Mouse (Mus musculus) intestine, embryonic 14.5 days (tissue): ENCODE measurements at regions not wholly inside any gene's neighbourhood (a gene's known extent, or its start where the extent isn't known, plus 50 kb on each side); places are given as distances from the start of the nearest gene placed in this dataset.

Experiments used
- ATAC-seq: fragments of 200-750 bp; cut with Nextera tagmentation; replicated peaks from 2 replicates; pipeline ENCODE4 v1.8.0; 2017; ENCODE audit warnings: low read depth, moderate number of reproducible peaks, moderate TSS enrichment, moderate library complexity; ENCODE audit not compliant: low FRiP score, low TSS enrichment
- DNase-seq: peaks from one replicate; pipeline ENCODE4 v3.0.0-alpha.2; 2018; ENCODE audit warnings: low spot score
- H3K27ac ChIP-seq: fragments of 300-500 bp; sonication (generic); 2 replicates; pipeline ENCODE4 v1.5.1; 2014; ENCODE audit warnings: low read depth, mild to moderate bottlenecking, control low read depth
- H3K27me3 ChIP-seq: fragments of 300-500 bp; sonication (generic); replicated peaks from 2 replicates; pipeline ENCODE4 v1.6.1; 2014; ENCODE audit warnings: low read length, control low read depth; ENCODE audit not compliant: control insufficient read depth, insufficient read depth
- H3K36me3 ChIP-seq: fragments of 300-500 bp; sonication (generic); 2 replicates; pipeline ENCODE4 v1.6.1; 2014; ENCODE audit warnings: low read length, control low read depth; ENCODE audit not compliant: control insufficient read depth, insufficient read depth
- H3K4me1 ChIP-seq: fragments of 300-500 bp; sonication (generic); replicated peaks from 2 replicates; pipeline ENCODE4 v1.6.1; 2014; ENCODE audit warnings: low read length, control low read depth, mixed read lengths; ENCODE audit not compliant: control insufficient read depth, insufficient read depth
- H3K4me2 ChIP-seq: fragments of 300-500 bp; sonication (generic); 2 replicates; pipeline ENCODE4 v1.6.1; 2014; ENCODE audit warnings: low read length
- H3K4me3 ChIP-seq: fragments of 300-500 bp; sonication (generic); 2 replicates; pipeline ENCODE4 v1.5.1; 2014; ENCODE audit warnings: low read depth, low read length, control low read depth, mixed read lengths
- H3K9ac ChIP-seq: fragments of 300-500 bp; sonication (generic); 2 replicates; pipeline ENCODE4 v1.6.1; 2014; ENCODE audit warnings: mild to moderate bottlenecking, low read length
- H3K9me3 ChIP-seq: fragments of 300-500 bp; sonication (generic); 2 replicates; pipeline ENCODE4 v1.6.1; 2016; ENCODE audit warnings: low read length, control low read depth; ENCODE audit not compliant: control insufficient read depth
- WGBS: fragments of 180-500 bp; shearing (Covaris S2); extraction: QIAGEN DNeasy Blood & Tissue Kit; methylation state at CpG from one replicate; pipeline ENCODE4 v1.1.7; 2014; 5-methylcytosine and 5-hydroxymethylcytosine counted together

DNA sequence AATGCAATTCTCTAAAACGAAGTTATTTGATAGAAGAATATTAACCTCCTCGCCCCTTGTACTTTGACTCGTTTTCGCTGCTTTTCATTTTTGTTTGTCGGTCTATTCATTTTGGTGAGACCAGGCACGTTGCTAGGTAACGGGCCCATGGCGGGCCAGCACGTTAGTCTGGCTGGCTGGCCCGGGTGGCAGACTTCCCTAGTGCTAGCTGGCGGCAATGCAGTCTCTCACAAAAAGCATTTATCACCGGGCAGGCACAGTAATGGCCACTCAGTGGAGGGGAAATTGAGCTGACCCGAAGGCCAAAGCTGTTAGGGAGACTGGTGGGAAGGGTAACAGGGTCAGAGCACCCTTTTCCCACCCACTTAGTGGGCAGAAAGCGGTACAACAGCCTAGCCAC, 163.7 kb downstream of the Gm12689 start:
- WGBS = 6% methylated on average over 14 of the region's 14 CpGs
- Histone ChIP-seq H3K27ac (no peak overlapping the region), H3K4me2 (peak overlapping the region; percentile 25), H3K4me3 (no peak overlapping the region), H3K27me3 (0 out of 2 replicates have a peak, but pooled peaks cover 3% of the 10 kb centered on the region), H3K9me3 (no peaks in the 10 kb centered on the region), H3K4me1 (0 out of 2 replicates have a peak, but pooled peaks cover 3% of the 10 kb centered on the region), H3K9ac (no peak overlapping the region), H3K36me3 (no peaks in the 10 kb centered on the region)
- peak; percentile 60 for DNase-seq
- ATAC-seq = no peak

DNA sequence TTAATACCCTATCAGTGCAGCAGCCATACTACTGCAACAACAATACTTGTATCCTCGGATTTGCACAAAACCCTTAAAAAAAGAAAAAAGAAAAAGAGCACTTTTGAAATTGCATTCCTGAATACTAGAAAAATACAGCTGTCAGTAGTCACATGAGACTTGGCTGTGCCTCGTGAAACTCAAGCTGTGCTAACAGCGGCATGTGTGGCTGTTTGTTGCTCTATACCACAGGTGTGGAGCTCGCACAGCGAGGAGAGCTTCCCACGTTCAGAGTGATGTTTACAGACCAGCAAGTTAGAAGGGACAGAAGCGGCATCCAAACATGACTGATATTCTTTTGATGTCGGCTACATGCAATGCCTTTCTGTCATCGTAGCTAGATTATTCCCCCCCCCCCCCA, 169.8 kb downstream of the Gm12689 start:
- no peaks in the 10 kb centered on the region for H3K36me3 ChIP-seq
- DNase-seq = no peak
- H3K27ac ChIP-seq = no peak overlapping the region
- no peaks in the 10 kb centered on the region for H3K27me3 ChIP-seq
- no peaks in the 10 kb centered on the region for H3K9me3 ChIP-seq
- no peak overlapping the region for H3K9ac ChIP-seq
- 74% methylated on average over 9 of the region's 9 CpGs for WGBS
- no peaks in the 10 kb centered on the region for H3K4me1 ChIP-seq
- H3K4me2 ChIP-seq = no peak overlapping the region
- no peak overlapping the region for H3K4me3 ChIP-seq
- ATAC-seq = no peak

DNA sequence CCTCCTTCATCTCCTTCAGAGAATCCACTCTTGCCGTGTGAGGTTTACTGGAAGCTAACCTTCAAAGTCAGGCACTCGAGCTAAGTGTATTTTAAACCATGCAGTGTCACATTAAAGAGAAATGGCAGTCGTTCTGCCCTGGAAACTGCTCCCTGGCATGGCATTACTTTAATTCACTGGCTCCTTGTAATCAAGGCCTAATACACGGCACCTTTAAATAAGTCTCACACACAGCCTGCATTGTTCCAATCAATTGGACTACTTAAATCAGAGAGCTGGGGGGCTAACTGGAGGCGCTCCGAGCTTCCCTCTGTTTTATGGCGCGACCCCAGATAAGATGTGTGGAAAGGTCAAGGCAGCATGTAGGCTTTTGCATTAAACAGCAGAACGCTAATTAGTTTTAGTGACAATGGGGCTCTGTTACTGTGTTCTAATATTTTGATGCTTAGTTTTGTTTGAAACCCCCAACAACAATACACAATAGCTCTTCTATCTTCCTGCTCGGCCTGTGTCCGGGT, 180.1 kb downstream of the Gm12689 start:
- H3K4me1 ChIP-seq = no peaks in the 10 kb centered on the region
- no peak overlapping the region for H3K4me2 ChIP-seq
- H3K36me3 ChIP-seq = no peaks in the 10 kb centered on the region
- WGBS = 42% methylated on average over 11 of the region's 11 CpGs
- DNase-seq (no peak), ATAC-seq (no peak)
- no peaks in the 10 kb centered on the region for H3K9me3 ChIP-seq
- no peak overlapping the region for H3K4me3 ChIP-seq
- no peak overlapping the region for H3K9ac ChIP-seq
- H3K27ac ChIP-seq = no peak overlapping the region
- H3K27me3 ChIP-seq = no peaks in the 10 kb centered on the region

DNA sequence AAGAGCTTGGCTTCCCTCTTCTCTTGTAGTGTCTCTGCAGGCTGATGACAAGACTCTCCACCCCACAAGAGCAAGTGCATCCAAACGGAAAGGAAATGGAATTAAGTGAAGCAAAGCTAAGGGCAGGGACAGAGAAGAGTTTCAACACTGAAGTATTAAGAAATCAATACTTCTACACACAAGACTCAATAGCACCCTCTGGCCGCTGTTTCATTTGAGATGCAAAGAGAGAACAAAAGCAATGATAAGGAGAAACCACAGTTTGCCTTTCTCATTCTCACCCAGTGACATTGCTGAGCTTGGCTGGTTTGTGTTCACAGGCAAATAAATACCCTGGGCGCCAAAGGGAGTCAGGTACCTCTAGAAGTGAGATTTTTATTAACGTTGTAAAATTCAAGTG, 171.8 kb upstream of the Foxd3 start:
- Histone ChIP-seq H3K27me3 (no peaks in the 10 kb centered on the region), H3K4me1 (no peaks in the 10 kb centered on the region), H3K36me3 (no peaks in the 10 kb centered on the region), H3K27ac (no peak overlapping the region), H3K4me2 (no peak overlapping the region), H3K9me3 (no peaks in the 10 kb centered on the region), H3K4me3 (no peak overlapping the region), H3K9ac (no peak overlapping the region)
- 58% methylated on average over 4 of the region's 4 CpGs for WGBS
- DNase-seq = no peak
- no peak for ATAC-seq

DNA sequence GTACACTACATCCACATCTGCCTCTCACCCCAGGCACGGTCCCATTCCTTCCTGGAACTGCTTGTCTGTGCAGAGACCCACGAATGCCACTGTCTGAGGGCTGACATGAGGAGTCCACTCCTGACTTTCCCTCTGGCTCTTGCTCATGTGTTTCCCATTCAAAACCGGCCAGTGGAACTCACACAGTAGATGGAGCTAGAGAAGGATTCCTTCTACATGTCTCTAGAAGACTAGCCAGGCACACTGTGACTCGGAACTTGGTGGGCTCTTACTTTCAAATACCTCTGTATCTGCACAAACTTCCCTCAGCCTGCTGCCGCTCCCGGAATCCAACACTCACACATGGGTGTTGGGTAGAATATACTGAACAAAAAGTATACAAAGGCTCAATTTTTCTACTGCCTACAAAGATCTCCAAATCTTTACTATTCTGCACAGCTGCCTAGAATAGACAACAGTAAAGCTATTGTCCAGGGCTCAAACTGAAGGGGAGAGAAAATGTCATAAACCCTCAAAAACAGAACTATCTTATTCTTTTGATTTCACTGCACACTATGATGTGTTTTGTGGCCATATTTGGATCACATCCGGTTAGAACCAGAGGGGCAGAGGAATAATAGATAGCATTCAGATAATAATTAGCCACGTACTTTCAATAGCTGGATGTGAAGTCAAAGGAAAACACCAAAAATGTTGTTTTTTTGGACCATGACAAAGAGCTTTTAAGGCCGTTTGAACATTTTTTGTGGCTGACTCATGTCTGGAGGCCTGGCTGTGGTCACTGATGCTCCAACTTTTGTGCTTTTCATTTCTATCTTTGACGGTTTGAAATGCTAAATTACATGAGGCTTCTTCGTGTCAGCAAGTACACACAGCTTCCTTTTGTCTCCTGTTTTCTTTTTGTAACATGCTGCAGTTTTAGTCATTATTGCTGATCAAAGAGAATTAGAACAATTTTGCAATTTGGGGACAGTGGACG, 164.3 kb upstream of the Foxd3 start:
- WGBS = 74% methylated on average over 12 of the region's 12 CpGs
- H3K9ac ChIP-seq = no peak overlapping the region
- no peak overlapping the region for H3K4me2 ChIP-seq
- DNase-seq (no peak), ATAC-seq (no peak)
- no peaks in the 10 kb centered on the region for H3K9me3 ChIP-seq
- no peaks in the 10 kb centered on the region for H3K4me1 ChIP-seq
- no peak overlapping the region for H3K4me3 ChIP-seq
- no peaks in the 10 kb centered on the region for H3K36me3 ChIP-seq
- no peaks in the 10 kb centered on the region for H3K27me3 ChIP-seq
- H3K27ac ChIP-seq = no peak overlapping the region

DNA sequence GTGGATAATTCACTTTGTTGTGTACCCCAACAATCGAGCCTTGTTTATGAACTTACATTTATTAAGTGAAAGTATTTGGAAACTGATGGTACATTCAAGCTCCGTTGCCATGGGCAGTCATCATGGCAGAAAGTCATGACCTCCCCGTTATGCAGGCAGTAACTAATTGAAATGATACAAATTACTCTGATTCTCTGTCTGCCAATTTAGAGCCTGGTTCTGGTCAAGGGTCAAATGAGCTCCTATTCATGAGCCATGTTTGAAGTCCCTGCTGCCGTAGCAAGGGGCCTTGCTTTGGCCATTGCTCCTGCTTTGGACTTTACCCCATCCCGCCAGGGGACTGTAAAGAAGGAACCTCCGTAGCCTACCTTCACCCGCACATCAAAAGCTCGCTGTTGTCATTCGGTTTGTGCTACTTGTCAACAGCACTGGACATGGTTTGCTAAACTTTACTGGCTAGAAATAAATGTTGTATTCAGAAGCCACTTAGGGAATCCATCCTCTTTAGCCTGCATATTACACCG, 152.8 kb upstream of the Foxd3 start:
- H3K9me3 ChIP-seq = no peaks in the 10 kb centered on the region
- H3K4me3 ChIP-seq = no peak overlapping the region
- H3K27me3 ChIP-seq = no peaks in the 10 kb centered on the region
- 0 out of 2 replicates have a peak, but pooled peaks have one; percentile 40 for ATAC-seq
- DNase-seq = no peak
- no peak overlapping the region for H3K27ac ChIP-seq
- 68% methylated on average over 10 of the region's 10 CpGs for WGBS
- H3K9ac ChIP-seq = no peak overlapping the region
- H3K4me2 ChIP-seq = peak overlapping the region; percentile 20
- H3K4me1 ChIP-seq = no peaks in the 10 kb centered on the region
- H3K36me3 ChIP-seq = no peaks in the 10 kb centered on the region

DNA sequence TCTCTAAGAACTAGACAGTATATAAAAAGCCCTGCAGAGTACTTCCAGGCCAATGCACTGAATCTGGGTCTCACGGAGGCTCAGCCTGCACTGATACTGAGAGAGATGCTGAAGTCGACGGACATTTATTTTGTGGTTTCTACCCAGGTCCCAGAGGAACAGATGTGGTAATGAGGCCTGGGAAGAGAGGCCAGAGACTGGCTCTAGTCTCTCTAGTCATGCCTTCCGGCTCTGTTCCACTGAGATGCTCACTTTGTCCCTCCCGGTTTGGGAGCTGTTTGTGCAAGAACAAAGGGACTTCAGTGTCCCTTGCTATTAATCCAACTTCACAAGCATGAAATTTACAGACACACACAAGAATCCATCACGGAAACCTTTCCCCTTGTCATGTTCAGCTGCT, 144.1 kb upstream of the Foxd3 start:
- no peak for DNase-seq
- Histone ChIP-seq H3K27ac (no peak overlapping the region), H3K9ac (no peak overlapping the region), H3K4me2 (no peak overlapping the region), H3K36me3 (no peaks in the 10 kb centered on the region), H3K27me3 (no peaks in the 10 kb centered on the region), H3K4me3 (no peak overlapping the region), H3K9me3 (no peaks in the 10 kb centered on the region), H3K4me1 (no peaks in the 10 kb centered on the region)
- 72% methylated on average over 6 of the region's 6 CpGs for WGBS
- no peak for ATAC-seq

DNA sequence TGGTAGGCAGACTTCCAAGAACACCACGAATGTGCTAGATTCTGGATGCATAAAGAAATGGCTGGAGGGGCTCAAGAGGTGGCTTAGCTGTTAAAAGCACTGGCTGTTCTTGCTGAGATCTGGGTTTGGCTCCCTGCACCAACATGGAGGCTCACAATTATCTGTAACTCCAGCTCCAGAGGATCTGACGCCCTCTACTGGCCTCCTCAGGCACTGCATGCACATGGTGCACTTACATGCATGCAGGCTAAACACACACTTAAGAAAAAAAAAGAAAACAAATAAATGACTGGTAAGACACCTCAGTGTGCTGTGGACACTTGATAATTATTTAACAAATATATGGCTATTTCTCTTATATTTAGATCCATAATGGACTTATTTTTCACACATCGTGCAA, 139.2 kb upstream of the Foxd3 start:
- WGBS = 83% methylated on average over 3 of the region's 3 CpGs
- Histone ChIP-seq H3K36me3 (no peaks in the 10 kb centered on the region), H3K4me3 (no peak overlapping the region), H3K9ac (no peak overlapping the region), H3K27me3 (no peaks in the 10 kb centered on the region), H3K4me1 (no peaks in the 10 kb centered on the region), H3K4me2 (no peak overlapping the region), H3K27ac (no peak overlapping the region), H3K9me3 (no peaks in the 10 kb centered on the region)
- DNase-seq = no peak
- no peak for ATAC-seq
